Mouse (Mus musculus): ENCODE data around the gene Gng12.
"Not testable (repeated sequence)": the region's sequence is repeated elsewhere in the genome, so short reads cannot be mapped to it uniquely, and the experiment has no call there.

Gene Gng12

GRCm38 (mm10) chr6:66958466-66959235 lies 62.5 kb downstream of the Gng12 start:
- DNase-seq: no peak

DNA sequence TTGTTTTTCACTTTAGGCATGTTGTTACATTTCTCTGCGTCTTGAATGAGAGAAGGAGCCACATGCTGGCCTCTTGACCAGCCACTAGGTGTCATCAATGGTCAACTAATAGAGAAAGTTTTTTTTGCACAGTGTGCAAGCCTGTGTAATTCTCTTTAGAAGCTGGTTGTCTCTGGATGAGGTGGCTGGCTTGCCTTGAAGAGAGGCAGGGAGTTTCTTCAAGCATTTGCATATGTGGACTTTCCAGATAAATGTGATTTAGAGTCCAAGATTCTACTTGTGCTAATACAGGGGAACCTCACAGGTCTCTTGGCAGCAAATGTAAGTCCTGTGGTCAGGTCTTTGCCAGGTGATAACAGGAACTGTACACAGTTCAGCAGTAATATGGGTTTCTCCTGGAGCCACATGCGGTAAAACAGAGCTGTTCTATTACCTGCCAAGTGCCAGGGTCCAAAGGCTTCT lies 66.4 kb downstream of the Gng12 start:
- DNase-seq: peak; percentile 83

GRCm38 (mm10) chr6:66963068-66963467 lies 66.9 kb downstream of the Gng12 start:
- no peak for DNase-seq

DNA sequence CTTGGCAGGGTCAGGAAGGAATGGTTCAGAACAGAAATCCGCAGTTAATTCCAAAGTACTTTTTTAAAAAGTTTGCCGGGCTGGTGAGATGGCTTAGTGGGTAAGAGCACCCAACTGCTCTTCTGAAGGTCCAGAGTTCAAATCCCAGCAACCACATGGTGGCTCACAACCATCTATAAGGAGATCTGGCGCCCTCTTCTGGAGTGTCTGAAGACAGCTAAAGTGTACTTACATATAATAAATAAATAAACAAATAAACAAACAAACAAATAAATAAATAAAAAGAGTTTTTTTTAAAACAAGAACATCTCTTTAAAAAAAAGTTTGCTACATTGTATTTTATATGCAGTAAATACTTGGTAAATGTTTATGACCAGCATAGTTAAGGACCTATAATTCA lies 67.5 kb downstream of the Gng12 start:
- DNase-seq: not testable (repeated sequence)

DNA sequence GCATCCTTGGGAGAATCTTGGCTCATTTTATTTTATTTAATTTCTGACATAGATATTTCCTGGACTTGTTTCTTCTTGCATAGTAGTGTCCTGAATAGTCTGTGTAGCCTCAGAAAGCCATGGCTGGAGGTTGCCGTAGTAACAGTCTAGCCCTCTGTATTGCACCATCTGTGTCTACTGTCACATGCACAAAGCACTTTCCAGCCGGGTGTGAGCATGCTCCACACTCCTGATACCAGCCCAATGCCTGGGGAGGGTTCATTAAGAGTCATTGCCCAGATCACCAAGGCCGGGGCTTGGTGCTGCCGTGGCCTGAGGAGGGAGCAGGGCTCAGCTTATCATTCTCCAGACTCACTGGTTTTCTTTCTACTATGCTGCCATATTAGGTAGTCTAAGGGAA lies 68.0 kb downstream of the Gng12 start:
- peak; percentile 77 for DNase-seq

GRCm38 (mm10) chr6:66965203-66965602 lies 69.0 kb downstream of the Gng12 start:
- DNase-seq: no peak

DNA sequence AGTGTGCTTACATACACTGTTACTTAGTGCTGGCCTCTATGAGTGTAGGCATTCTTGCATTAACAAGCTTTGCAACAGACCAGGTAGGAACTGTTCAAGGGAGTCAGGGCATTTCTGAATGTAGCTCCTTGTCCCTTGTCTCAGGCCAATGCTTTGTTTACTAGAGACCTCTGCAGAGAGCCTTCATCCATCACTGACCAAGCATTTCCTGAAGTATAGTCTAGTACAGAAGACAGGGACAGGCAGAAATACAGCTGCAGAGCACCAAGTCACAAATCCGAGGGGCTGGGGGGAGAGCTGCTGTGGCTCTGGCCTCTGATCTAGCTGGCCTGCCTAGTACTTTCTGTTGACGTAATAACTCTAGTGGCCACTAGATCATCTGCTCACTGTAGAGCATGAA lies 71.6 kb downstream of the Gng12 start:
- no peak for DNase-seq

DNA sequence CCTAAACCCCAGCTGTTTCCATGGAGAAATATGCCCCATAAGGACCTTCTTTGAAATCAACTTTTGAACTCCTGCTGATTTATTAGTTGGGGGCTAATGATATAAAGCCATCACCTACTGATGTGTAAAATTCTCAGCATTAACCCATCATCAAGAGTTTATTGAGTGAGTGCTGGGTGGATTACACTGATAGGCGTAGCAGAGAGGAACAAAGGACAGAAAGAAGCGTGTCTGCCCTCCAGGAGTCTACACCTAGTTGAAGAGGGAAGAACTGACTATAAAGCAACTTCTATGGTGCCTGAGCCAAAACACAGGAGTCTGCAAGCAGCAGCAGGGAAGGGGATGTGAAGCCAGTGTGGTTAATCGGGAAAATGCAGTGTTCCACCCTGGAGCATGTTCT lies 73.2 kb downstream of the Gng12 start:
- DNase-seq: no peak

GRCm38 (mm10) chr6:66972300-66972699 lies 76.1 kb downstream of the Gng12 start:
- DNase-seq: no peak

DNA sequence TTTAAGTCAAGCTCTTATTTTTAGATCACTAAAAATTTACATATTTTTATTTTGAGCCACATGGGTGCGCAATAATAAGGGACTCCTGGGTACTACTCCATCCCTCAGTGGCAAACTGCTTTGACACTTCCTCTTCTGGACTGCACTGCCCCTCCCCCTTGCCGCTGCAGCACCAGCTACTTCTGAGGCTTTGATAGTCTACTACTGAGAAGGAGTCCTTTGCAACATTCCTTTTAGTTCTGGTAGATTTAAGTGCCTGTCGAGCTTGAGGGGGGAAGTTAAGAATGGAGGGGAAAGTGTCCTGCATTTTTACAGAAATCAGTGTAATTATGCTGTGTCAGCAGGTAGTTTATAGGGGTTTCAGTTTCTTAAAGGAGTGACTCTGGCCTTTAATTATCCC lies 77.0 kb downstream of the Gng12 start:
- DNase-seq: no peak

DNA sequence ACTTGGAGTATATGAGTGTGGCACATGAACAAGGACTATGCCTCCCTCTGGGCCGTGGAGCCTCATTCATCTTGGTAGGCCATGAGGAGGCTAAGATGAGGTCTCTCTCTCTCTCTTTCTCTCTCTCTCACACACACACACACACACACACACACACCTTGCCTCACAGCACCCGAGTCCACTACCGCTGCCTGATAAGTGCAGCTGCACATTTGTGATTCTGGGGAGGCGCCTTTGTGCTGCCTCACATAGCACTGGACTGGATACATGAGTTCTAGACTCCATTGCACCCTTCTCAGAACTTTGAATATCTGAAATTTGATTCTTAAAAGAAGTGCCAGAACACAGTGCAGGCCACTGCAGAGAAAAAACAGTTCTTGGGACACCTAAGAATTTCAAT lies 79.3 kb downstream of the Gng12 start:
- no peak for DNase-seq

- no peak for DNase-seq
Observed at GRCm38 (mm10) chr6:66979197-66979596, 83.0 kb downstream of the Gng12 start.

DNA sequence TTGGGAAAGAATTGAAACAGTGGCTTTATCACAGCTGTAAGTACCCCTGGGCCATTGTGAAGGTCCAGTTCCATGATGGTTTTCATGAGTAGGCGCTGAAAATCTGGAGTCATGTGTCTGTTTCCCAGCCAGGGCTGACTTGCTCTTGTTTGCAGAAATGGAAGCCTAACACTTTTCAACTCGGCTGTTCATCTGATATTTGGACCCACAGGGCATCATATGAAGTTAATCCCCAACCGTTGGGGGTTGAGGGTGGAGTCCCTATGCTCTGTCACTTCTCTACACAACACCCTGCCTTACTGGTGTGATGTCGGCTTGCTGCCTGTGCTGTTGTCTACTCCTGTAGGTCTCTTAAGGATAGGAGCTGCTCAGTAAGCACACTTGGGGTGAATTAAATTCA lies 83.8 kb downstream of the Gng12 start:
- no peak for DNase-seq

GRCm38 (mm10) chr6:66981366-66981765 lies 85.2 kb downstream of the Gng12 start:
- DNase-seq: no peak

GRCm38 (mm10) chr6:66981864-66982263 lies 85.7 kb downstream of the Gng12 start:
- no peak for DNase-seq

GRCm38 (mm10) chr6:66984079-66984478 lies 87.9 kb downstream of the Gng12 start:
- no peak for DNase-seq

DNA sequence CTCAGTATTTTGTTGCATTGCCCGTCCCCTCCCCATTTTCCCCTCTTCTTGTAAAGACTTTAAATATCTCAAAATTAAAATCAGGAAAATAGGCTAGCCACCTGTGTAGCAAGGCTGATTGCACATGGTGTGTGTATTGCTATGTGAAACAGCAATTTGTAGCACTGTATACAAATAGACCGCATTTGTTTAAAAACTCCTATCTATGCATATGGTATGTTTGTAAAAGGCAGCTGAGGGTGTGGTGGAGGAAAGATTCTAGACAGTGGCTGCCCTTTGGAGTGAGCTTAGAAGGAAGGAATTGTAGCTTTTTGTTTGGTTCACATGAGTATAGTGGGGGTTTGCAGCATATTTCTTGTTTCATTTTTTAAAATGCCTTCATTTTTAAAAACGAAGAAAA lies 88.5 kb downstream of the Gng12 start:
- DNase-seq: no peak

DNA sequence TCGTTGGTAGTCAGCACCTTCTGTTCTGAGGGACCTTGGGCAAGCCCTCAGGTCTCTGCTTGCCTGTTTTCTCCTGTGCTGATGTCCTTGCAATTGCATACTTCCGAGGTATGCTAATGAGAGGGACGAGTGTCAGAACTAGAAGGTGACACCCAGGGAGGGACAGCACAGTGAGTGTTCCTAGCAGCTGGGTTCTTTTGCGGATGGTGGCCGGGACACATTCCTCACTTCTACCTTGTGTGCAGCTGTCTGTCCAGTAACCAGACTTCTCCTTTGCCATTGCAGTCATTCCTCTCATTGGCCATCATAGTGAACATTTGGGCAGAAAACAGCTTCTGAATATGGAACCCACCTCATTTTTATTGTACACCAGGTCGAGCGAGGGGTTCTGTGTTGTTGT lies 89.3 kb downstream of the Gng12 start:
- DNase-seq: no peak

- no peak for DNase-seq
Observed at GRCm38 (mm10) chr6:66986063-66986462, 89.9 kb downstream of the Gng12 start.

DNA sequence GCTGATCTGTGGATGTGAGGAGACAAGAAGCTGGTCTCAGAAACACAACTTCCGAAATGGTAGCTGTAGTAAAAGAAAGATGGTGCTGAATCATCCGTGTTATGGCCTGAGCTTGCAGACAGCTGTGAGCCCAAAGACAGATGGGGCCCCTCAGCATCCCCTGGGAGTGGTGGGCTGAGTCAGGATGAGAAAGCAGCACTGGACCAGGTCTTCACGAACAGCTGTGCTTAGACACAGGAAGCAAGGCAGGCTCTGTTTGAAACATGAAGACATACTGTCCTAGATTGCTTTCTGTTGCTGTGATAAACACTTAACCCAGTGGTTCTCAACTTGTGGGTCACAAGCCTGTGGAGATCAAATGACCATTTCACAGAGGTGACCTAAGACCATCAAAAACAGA lies 91.4 kb downstream of the Gng12 start:
- DNase-seq: no peak

GRCm38 (mm10) chr6:66988363-66988762 lies 92.2 kb downstream of the Gng12 start:
- no peak for DNase-seq

GRCm38 (mm10) chr6:66989037-66989436 lies 92.8 kb downstream of the Gng12 start:
- DNase-seq: no peak

- no peak for DNase-seq
Observed at GRCm38 (mm10) chr6:66989518-66989917, 93.3 kb downstream of the Gng12 start.

- no peak for DNase-seq
Observed at GRCm38 (mm10) chr6:66992232-66992631, 96.0 kb downstream of the Gng12 start.

DNA sequence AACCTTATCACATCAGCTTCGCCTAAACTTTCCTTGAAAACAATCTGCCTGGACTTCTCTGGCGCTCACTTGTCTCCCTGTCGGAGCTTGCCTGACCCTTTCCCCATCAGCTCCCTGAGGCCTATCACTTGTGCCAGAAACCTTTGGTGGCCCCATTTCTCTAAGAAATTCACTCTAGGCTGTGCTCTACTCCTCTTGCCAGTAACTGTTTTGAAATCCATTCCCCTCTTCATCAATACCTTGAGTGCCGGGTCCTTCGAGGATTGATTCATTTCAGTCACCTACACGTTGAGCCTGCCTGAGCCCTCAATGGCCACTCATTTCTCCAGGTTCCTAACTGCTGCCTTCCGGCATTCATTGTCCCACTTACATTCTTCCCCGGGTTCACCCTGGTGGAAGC lies 96.6 kb downstream of the Gng12 start:
- no peak for DNase-seq

Data from retina, postnatal 1 day (tissue).